Mouse (Mus musculus): ENCODE measurements around the gene Srsx. TPM values are rescaled to one million over a fixed set of nuclear protein-coding genes. Genes with fewer than 3 reads are reported as not detected.
"Not testable (repeated sequence)": the region's sequence is repeated elsewhere in the genome, so short reads cannot be mapped to it uniquely, and the experiment has no call there.

Srsx gene
- total RNA-seq (2015; ENCODE audit: low replicate concordance) (not detected in 2 replicates), total RNA-seq (2017; ENCODE audit: low replicate concordance) (not detected in 2 replicates)

DNA sequence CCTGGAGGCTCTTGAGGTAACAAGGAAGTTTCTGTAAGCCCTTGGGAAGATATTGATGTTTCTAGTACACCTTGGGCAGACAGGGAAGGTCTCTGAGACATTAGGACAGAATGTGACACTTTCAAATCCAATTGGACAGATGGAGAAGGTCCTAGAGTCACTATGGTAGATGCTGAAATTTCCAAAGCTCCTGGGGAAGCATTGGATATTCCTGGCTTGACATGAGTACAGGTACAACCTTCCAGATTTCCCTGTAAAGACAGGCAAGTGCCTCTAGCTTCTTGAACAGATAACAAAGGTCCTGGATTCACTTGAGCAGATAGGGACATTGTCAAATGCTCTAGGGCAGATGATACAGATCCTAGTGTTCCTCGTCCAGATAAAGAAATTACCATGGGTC lies at the start of gene Srsx:
Gene Srsx, minus strand, starts transcription at position 101 of the 400 bp plus-strand sequence.
- ATAC-seq (replicated peaks; ENCODE audit: low FRiP score, poor library complexity, severe bottlenecking), result not testable (repeated sequence)

DNA sequence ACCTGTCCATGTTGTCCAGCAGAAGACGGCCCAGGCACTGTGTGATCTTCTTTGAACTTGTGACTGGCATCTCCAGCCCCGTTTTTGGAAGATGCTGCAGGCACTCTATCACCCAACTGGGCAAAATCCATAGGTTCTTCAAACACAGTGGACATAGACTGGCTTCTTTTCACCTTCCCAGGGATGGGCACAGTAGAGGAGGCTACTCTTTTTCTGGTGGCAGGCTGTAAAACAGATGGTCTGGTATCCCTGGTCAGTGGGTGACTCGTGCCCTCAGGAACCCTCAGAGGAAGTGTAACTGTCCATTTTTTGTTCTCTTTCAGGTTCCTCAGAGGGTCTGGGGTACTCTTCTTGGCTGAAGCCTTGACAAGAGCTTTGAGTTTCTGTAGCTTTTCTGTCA lies 24.5 kb upstream of the Srsx start, which contains the start of gene Gm17577:
Gene Gm17577, minus strand, starts transcription at position 101 of the 400 bp plus-strand sequence.
- ATAC-seq (replicated peaks; ENCODE audit: low FRiP score, poor library complexity, severe bottlenecking), result not testable (repeated sequence)

Other genes starting within 250 kb of the Srsx start
- not detected in 2 replicates for gene Gm17521, start 192.8 kb downstream of the Srsx start, total RNA-seq (2015; ENCODE audit: low replicate concordance)
- gene Gm17521, start 192.8 kb downstream of the Srsx start, total RNA-seq (2017; ENCODE audit: low replicate concordance), result not detected in 2 replicates
- 9.2 and 9.4 TPM in 2 replicates for gene Cldn34c1, start 119.0 kb downstream of the Srsx start, total RNA-seq (2015; ENCODE audit: low replicate concordance)
- 9.2 and 9.5 TPM in 2 replicates for gene Cldn34c1, start 119.0 kb downstream of the Srsx start, total RNA-seq (2017; ENCODE audit: low replicate concordance)
- not detected in 2 replicates for gene Gm17577, start 24.4 kb upstream of the Srsx start, total RNA-seq (2015; ENCODE audit: low replicate concordance)
- not detected in 2 replicates for gene Gm17577, start 24.4 kb upstream of the Srsx start, total RNA-seq (2017; ENCODE audit: low replicate concordance)